Mouse (Mus musculus) heart, embryonic 11.5 days (tissue): ENCODE data around the gene Plekhg1. TPM values are rescaled to one million over a fixed set of nuclear protein-coding genes. Genes with fewer than 3 reads are reported as not detected.

Experiments
- ATAC-seq: fragments of 200-750 bp; cut with Nextera tagmentation; replicated peaks from 2 replicates; pipeline ENCODE4 v1.8.0; 2017; ENCODE audit warnings: moderate library complexity; ENCODE audit not compliant: insufficient number of reproducible peaks, low FRiP score, low TSS enrichment
- H3K27ac ChIP-seq: fragments of 300-500 bp; sonication (generic); 2 replicates; pipeline ENCODE4 v1.5.1; 2014; ENCODE audit warnings: mild to moderate bottlenecking, low read depth, low read length
- H3K27me3 ChIP-seq: fragments of 300-500 bp; sonication (generic); 2 replicates; pipeline ENCODE4 v1.6.1; 2014; ENCODE audit warnings: mild to moderate bottlenecking, low read length, mixed read lengths; ENCODE audit not compliant: control insufficient read depth, insufficient read depth
- H3K36me3 ChIP-seq: fragments of 300-500 bp; sonication (generic); 2 replicates; pipeline ENCODE4 v1.6.1; 2014; ENCODE audit warnings: mild to moderate bottlenecking, low read length, moderate library complexity, mixed read lengths; ENCODE audit not compliant: control insufficient read depth, insufficient read depth
- H3K4me1 ChIP-seq: fragments of 300-500 bp; sonication (generic); 2 replicates; pipeline ENCODE4 v1.6.1; 2014; ENCODE audit warnings: low read length; ENCODE audit not compliant: control insufficient read depth, insufficient read depth
- H3K4me2 ChIP-seq: fragments of 300-500 bp; sonication (generic); 2 replicates; pipeline ENCODE4 v1.6.1; 2014; ENCODE audit warnings: mild to moderate bottlenecking, moderate library complexity
- H3K4me3 ChIP-seq: fragments of 300-500 bp; sonication (generic); 2 replicates; pipeline ENCODE4 v1.5.1; 2014; ENCODE audit warnings: low read depth, low read length
- H3K9ac ChIP-seq: fragments of 300-500 bp; sonication (generic); 2 replicates; pipeline ENCODE4 v1.6.1; 2014; ENCODE audit warnings: mild to moderate bottlenecking, low read depth, low read length, moderate library complexity
- H3K9me3 ChIP-seq: fragments of 300-500 bp; sonication (generic); replicated peaks from 2 replicates; pipeline ENCODE4 v1.6.1; 2016; ENCODE audit warnings: low read length; ENCODE audit not compliant: control insufficient read depth
- WGBS: fragments of 180-500 bp; shearing (Covaris S2); extraction: QIAGEN DNeasy Blood & Tissue Kit; methylation state at CpG from one replicate; pipeline ENCODE4 v1.1.7; 2014; ENCODE audit not compliant: insufficient replicate concordance; 5-methylcytosine and 5-hydroxymethylcytosine counted together
- polyA plus RNA-seq: library from polyadenylated mRNA; unstranded; fragments of >200 nt; fragmentation: Nextera tagmentation; extraction: Ambion mirVana; gene quantifications from 2 replicates; pipeline ENCODE4 v1.2.1, GENCODE M21; 2014

Plekhg1 gene
- polyA plus RNA-seq, 1 experiment from 2014 or later = 6.2 TPM

- Histone ChIP-seq H3K27me3 (no peaks in the 10 kb centered on the region), H3K36me3 (no peaks in the 10 kb centered on the region), H3K4me3 (no peak overlapping the region), H3K9ac (no peak overlapping the region), H3K9me3 (no peaks in the 10 kb centered on the region; the same call in 1 of the 2 replicates), H3K4me1 (no peaks in the 10 kb centered on the region), H3K27ac (no peak overlapping the region), H3K4me2 (no peak overlapping the region)
- WGBS = 77% methylated on average over 6 of the region's 6 CpGs
- no peak for ATAC-seq
These were observed 124.0 kb downstream of the Plekhg1 start for GRCm38 (mm10) chr10:3864196-3864540.

- no peak overlapping the region for H3K9ac ChIP-seq
- H3K36me3 ChIP-seq = no peaks in the 10 kb centered on the region
- no peak overlapping the region for H3K27ac ChIP-seq
- no peaks in the 10 kb centered on the region; the same call in 1 of the 2 replicates for H3K9me3 ChIP-seq
- H3K27me3 ChIP-seq = no peaks in the 10 kb centered on the region
- no peak overlapping the region for H3K4me3 ChIP-seq
- H3K4me1 ChIP-seq = no peaks in the 10 kb centered on the region; the same call in 1 of the 2 replicates
- no peak for ATAC-seq
- no peak overlapping the region for H3K4me2 ChIP-seq
These were observed 127.1 kb downstream of the Plekhg1 start for GRCm38 (mm10) chr10:3867298-3867697.

- H3K36me3 ChIP-seq = peaks cover 3% of the 10 kb centered on the region; the same call in 1 of the 2 replicates
- WGBS = 85% methylated on average over 5 of the region's 5 CpGs
- no peak for ATAC-seq
- H3K27me3 ChIP-seq = no peaks in the 10 kb centered on the region
- no peak overlapping the region for H3K9ac ChIP-seq
- no peak overlapping the region for H3K27ac ChIP-seq
- H3K4me1 ChIP-seq = no peaks in the 10 kb centered on the region; the same call in 1 of the 2 replicates
- no peak overlapping the region for H3K4me3 ChIP-seq
- H3K9me3 ChIP-seq = no peaks in the 10 kb centered on the region; the same call in 1 of the 2 replicates
- no peak overlapping the region for H3K4me2 ChIP-seq
These were observed 130.7 kb downstream of the Plekhg1 start for GRCm38 (mm10) chr10:3870828-3871227.

GRCm38 (mm10) chr10:3873467-3873866 lies 133.3 kb downstream of the Plekhg1 start:
- no peak overlapping the region for H3K9ac ChIP-seq
- H3K9me3 ChIP-seq = no peaks in the 10 kb centered on the region
- no peak overlapping the region for H3K4me3 ChIP-seq
- ATAC-seq = no peak
- peaks cover 3% of the 10 kb centered on the region; the same call in 1 of the 2 replicates for H3K36me3 ChIP-seq
- no peak overlapping the region for H3K4me2 ChIP-seq
- H3K27ac ChIP-seq = no peak overlapping the region
- no peaks in the 10 kb centered on the region for H3K27me3 ChIP-seq
- no peaks in the 10 kb centered on the region; the same call in 1 of the 2 replicates for H3K4me1 ChIP-seq
- WGBS = 86% methylated on average over 6 of the region's 6 CpGs

GRCm38 (mm10) chr10:3877852-3878535 lies 137.8 kb downstream of the Plekhg1 start:
- H3K9ac ChIP-seq = no peak overlapping the region
- H3K27me3 ChIP-seq = no peaks in the 10 kb centered on the region
- WGBS = 80% methylated on average over 4 of the region's 4 CpGs
- H3K9me3 ChIP-seq = no peaks in the 10 kb centered on the region
- no peak overlapping the region for H3K4me2 ChIP-seq
- H3K36me3 ChIP-seq = peaks cover 2% of the 10 kb centered on the region; the same call in 1 of the 2 replicates
- H3K4me1 ChIP-seq = no peaks in the 10 kb centered on the region
- no peak for ATAC-seq
- no peak overlapping the region for H3K27ac ChIP-seq
- no peak overlapping the region for H3K4me3 ChIP-seq

- no peak overlapping the region for H3K4me3 ChIP-seq
- 62% methylated on average over 2 of the region's 2 CpGs for WGBS
- no peak overlapping the region for H3K9ac ChIP-seq
- no peaks in the 10 kb centered on the region for H3K36me3 ChIP-seq
- no peak overlapping the region for H3K27ac ChIP-seq
- 0 out of 2 replicates have a peak, but pooled peaks cover 2% of the 10 kb centered on the region for H3K9me3 ChIP-seq
- H3K27me3 ChIP-seq = no peaks in the 10 kb centered on the region
- no peak overlapping the region for H3K4me2 ChIP-seq
- no peak for ATAC-seq
- no peaks in the 10 kb centered on the region for H3K4me1 ChIP-seq
These were observed 141.0 kb downstream of the Plekhg1 start for GRCm38 (mm10) chr10:3881179-3881578.

GRCm38 (mm10) chr10:3888510-3888909 lies 148.3 kb downstream of the Plekhg1 start:
- Histone ChIP-seq H3K27ac (no peak overlapping the region), H3K4me2 (no peak overlapping the region), H3K9ac (no peak overlapping the region), H3K4me1 (peaks cover 8% of the 10 kb centered on the region), H3K36me3 (no peaks in the 10 kb centered on the region), H3K9me3 (0 out of 2 replicates have a peak, but pooled peaks cover 2% of the 10 kb centered on the region), H3K27me3 (no peaks in the 10 kb centered on the region), H3K4me3 (no peak overlapping the region)
- ATAC-seq = no peak
- 65% methylated on average over 4 of the region's 4 CpGs for WGBS

GRCm38 (mm10) chr10:3891381-3892263 lies 151.5 kb downstream of the Plekhg1 start:
- Histone ChIP-seq H3K36me3 (no peaks in the 10 kb centered on the region), H3K9ac (no peak overlapping the region), H3K27ac (peak overlapping the region; percentile 62), H3K9me3 (no peaks in the 10 kb centered on the region), H3K27me3 (no peaks in the 10 kb centered on the region), H3K4me3 (no peak overlapping the region), H3K4me1 (peaks cover 8% of the 10 kb centered on the region), H3K4me2 (no peak overlapping the region)
- 0 out of 2 replicates have a peak, but pooled peaks have one; percentile 18 for ATAC-seq
- WGBS = 42% methylated on average over 3 of the region's 3 CpGs
